Mouse (Mus musculus) bone marrow macrophage, adult 2 months (primary cell): Measurements from ENCODE around the gene Rufy4.

Source experiments
- CTCF ChIP-seq: IDR thresholded peaks from 2 replicates; pipeline ENCODE4 v1.5.1; 2012; ENCODE audit warnings: low read depth, mild to moderate bottlenecking, low read length, moderate library complexity
- POLR2A ChIP-seq: IDR thresholded peaks from 2 replicates; pipeline ENCODE4 v1.6.1; 2012; ENCODE audit warnings: mild to moderate bottlenecking, low read depth, low read length, borderline replicate concordance

DNA sequence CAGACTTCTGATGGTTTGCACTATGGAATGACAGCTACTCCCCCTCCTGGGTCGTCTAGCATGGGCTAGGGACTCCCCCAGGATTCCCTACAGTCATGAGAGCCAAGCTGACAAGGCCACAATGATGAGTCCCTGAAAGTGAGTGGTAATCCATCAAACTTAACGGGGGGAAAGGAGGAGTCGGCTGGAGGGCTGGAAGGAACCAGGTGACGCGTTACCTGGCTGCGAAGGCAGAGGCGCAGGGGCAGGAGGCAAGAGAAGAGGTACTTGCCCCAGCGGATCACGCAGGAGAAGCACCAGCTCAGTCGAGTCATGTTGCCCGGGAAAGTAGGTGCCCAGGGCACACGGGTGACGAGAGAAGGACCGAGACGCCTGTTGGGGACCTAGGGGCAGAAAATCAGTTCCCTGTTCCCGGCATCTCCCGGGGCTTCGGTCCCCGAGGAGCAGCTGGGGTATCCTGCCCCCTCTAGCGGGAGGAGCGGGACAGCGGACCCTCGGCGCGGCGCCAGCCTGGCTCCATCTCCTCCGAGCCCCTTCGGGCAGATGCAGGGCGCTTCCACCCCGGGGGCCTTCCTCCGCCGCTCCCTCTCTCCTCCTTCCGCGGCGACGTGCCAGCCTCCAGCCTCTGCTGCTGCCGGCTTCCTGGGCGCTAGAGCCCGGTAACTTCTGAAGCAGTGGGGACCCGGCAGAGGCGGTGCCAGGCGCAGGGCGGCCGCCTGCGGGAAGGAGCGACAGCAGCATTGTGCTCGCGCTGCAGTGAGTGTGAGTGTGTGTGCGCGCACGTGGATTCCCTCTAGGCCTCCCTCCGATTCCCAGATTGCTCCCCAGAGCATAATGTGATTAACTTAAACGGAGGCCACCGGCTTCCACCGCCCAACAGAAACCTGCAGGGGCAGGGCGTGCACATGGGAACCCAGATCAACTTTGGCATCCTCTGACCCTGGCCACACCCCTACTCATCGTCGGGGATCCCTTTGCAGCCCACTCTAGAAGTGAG is 27.0 kb upstream of the Rufy4 start:
- TF ChIP-seq CTCF (no peak), POLR2A (no peak)
